Mouse (Mus musculus): ENCODE measurements around the gene Rundc3a.

Rundc3a gene

GRCm38 (mm10) chr11:102449043-102450008 is 56.1 kb downstream of the Rundc3a start:
- no peak for DNase-seq (ENCODE audit: low spot score)
